Mouse (Mus musculus) MEL (cell line): ENCODE measurements around the gene Optn. TPM values are rescaled to one million over a fixed set of nuclear protein-coding genes. Genes with fewer than 3 reads are reported as not detected.

ENCODE experiments used
- DNase-seq: peaks from one replicate; pipeline ENCODE4 v3.0.0; 2011; ENCODE audit warnings: low read depth, low spot score
- H3K27ac ChIP-seq: 2 replicates; pipeline ENCODE4 v1.5.1; 2012; ENCODE audit warnings: low read depth, mild to moderate bottlenecking, control low read depth, low read length, moderate library complexity; ENCODE audit not compliant: control insufficient read depth
- H3K27me3 ChIP-seq, 2 experiments: fragments of 150-350 bp in 1 of 2; sonication (generic) in 1 of 2; 2 replicates each; pipeline ENCODE4 v1.6.1; 2012; ENCODE audit warnings: low read length in 2 of 2, mild to moderate bottlenecking in 2 of 2, improper control_type of control experiment in 1 of 2, moderate library complexity in 1 of 2; ENCODE audit not compliant: insufficient read depth in 2 of 2, control insufficient read depth in 1 of 2
- H3K36me3 ChIP-seq, 2 experiments: 2 replicates each; pipeline ENCODE4 v1.6.1; 2012 to 2014; ENCODE audit warnings: low read length in 2 of 2, improper control_type of control experiment in 1 of 2, inconsistent platforms in 1 of 2, mild to moderate bottlenecking in 1 of 2; ENCODE audit not compliant: insufficient read depth in 2 of 2, control insufficient read depth in 1 of 2
- H3K4me1 ChIP-seq, 2 experiments: fragments of 150-350 bp in 1 of 2; sonication (generic) in 1 of 2; 2 replicates each; pipeline ENCODE4 v1.6.1; 2012; ENCODE audit warnings: low read length in 2 of 2, improper control_type of control experiment in 1 of 2, mild to moderate bottlenecking in 1 of 2; ENCODE audit not compliant: insufficient read depth in 2 of 2, control insufficient read depth in 1 of 2
- H3K4me3 ChIP-seq, 2 experiments: fragments of 150-350 bp in 1 of 2; sonication (generic) in 1 of 2; 2 replicates each; pipeline ENCODE4 v1.5.1; 2012; ENCODE audit warnings: low read depth in 2 of 2, low read length in 2 of 2, mild to moderate bottlenecking in 2 of 2, moderate library complexity in 2 of 2, control low read depth in 1 of 2, improper control_type of control experiment in 1 of 2; ENCODE audit not compliant: control insufficient read depth in 1 of 2, insufficient read depth in 1 of 2
- H3K79me2 ChIP-seq: 2 replicates; pipeline ENCODE4 v1.6.1; 2012; ENCODE audit warnings: mild to moderate bottlenecking, low read length, moderate library complexity; ENCODE audit not compliant: control insufficient read depth, poor library complexity, insufficient read depth
- H3K9ac ChIP-seq: 2 replicates; pipeline ENCODE4 v1.6.1; 2012; ENCODE audit warnings: low read depth, mild to moderate bottlenecking, control low read depth, low read length, moderate library complexity; ENCODE audit not compliant: control insufficient read depth, poor library complexity, severe bottlenecking
- H3K9me3 ChIP-seq: fragments of 150-350 bp; sonication (generic); replicated peaks from 2 replicates; pipeline ENCODE4 v1.6.1; 2012; ENCODE audit warnings: mild to moderate bottlenecking, low read length, improper control_type of control experiment, moderate library complexity; ENCODE audit not compliant: insufficient read depth
- BHLHE40 ChIP-seq: IDR thresholded peaks from 2 replicates; pipeline ENCODE4 v1.6.1; 2012; ENCODE audit warnings: low read depth, mild to moderate bottlenecking, inconsistent platforms, low read length, improper control_type of control experiment, borderline replicate concordance
- CHD2 ChIP-seq: IDR thresholded peaks from 2 replicates; pipeline ENCODE4 v1.6.1; 2011; ENCODE audit warnings: low read length, improper control_type of control experiment
- CTCF ChIP-seq, 3 experiments: IDR thresholded peaks in 2 of 3; conservative IDR thresholded peaks in 1 of 3; 2 replicates each; pipeline ENCODE4 v1.5.1; 2011 to 2012; ENCODE audit warnings: low read length in 3 of 3, low read depth in 2 of 3, mild to moderate bottlenecking in 2 of 3, improper control_type of control experiment in 1 of 3, inconsistent platforms in 1 of 3, mixed read lengths in 1 of 3, moderate library complexity in 1 of 3; ENCODE audit not compliant: control insufficient read depth in 1 of 3, insufficient read depth in 1 of 3, poor library complexity in 1 of 3, severe bottlenecking in 1 of 3
- ELF1 ChIP-seq: IDR thresholded peaks from 2 replicates; pipeline ENCODE4 v1.6.1; 2014; ENCODE audit warnings: low read depth, mild to moderate bottlenecking, inconsistent platforms, low read length, improper control_type of control experiment, moderate library complexity
- EP300 ChIP-seq, 2 experiments: IDR thresholded peaks; 2 replicates each; pipeline ENCODE4 v1.6.1; 2011; ENCODE audit warnings: improper control_type of control experiment in 2 of 2, low read length in 2 of 2, low read depth in 1 of 2, mild to moderate bottlenecking in 1 of 2
- ETS1 ChIP-seq: IDR thresholded peaks from 2 replicates; pipeline ENCODE4 v1.6.1; 2012; ENCODE audit warnings: low read depth, mild to moderate bottlenecking, inconsistent platforms, low read length, improper control_type of control experiment, moderate library complexity
- GATA1 ChIP-seq: IDR thresholded peaks from 2 replicates; pipeline ENCODE4 v1.6.1; 2011; ENCODE audit warnings: low read depth, low read length, improper control_type of control experiment
- HCFC1 ChIP-seq: IDR thresholded peaks from 2 replicates; pipeline ENCODE4 v1.6.1; 2012; ENCODE audit warnings: low read depth, mild to moderate bottlenecking, inconsistent platforms, low read length, improper control_type of control experiment, moderate library complexity
- KAT2A ChIP-seq: conservative IDR thresholded peaks from 2 replicates; pipeline ENCODE4 v1.6.1; 2012; ENCODE audit warnings: low read depth, low read length, improper control_type of control experiment, inconsistent platforms
- MAFK ChIP-seq: IDR thresholded peaks from 2 replicates; pipeline ENCODE4 v1.6.1; 2011; ENCODE audit warnings: low read depth, mild to moderate bottlenecking, low read length, improper control_type of control experiment, borderline replicate concordance
- MAX ChIP-seq: IDR thresholded peaks from 2 replicates; pipeline ENCODE4 v1.6.1; 2011; ENCODE audit warnings: low read length, improper control_type of control experiment
- MXI1 ChIP-seq: IDR thresholded peaks from 2 replicates; pipeline ENCODE4 v1.6.1; 2011; ENCODE audit warnings: mild to moderate bottlenecking, low read depth, low read length, improper control_type of control experiment
- POLR2A ChIP-seq, 2 experiments: IDR thresholded peaks; 2 replicates each; pipeline ENCODE4 v1.6.1; 2011 to 2012; ENCODE audit warnings: low read length in 2 of 2, mild to moderate bottlenecking in 2 of 2, control low read depth in 1 of 2, improper control_type of control experiment in 1 of 2, low read depth in 1 of 2, moderate library complexity in 1 of 2; ENCODE audit not compliant: control insufficient read depth in 1 of 2, insufficient read depth in 1 of 2, poor library complexity in 1 of 2
- POLR2AphosphoS5 ChIP-seq: IDR thresholded peaks from 2 replicates; pipeline ENCODE4 v1.6.1; 2012; ENCODE audit warnings: low read depth, borderline replicate concordance, mild to moderate bottlenecking, inconsistent platforms, low read length, moderate library complexity, mixed read lengths
- RCOR1 ChIP-seq: IDR thresholded peaks from 2 replicates; pipeline ENCODE4 v1.6.1; 2012; ENCODE audit warnings: low read depth, mild to moderate bottlenecking, inconsistent platforms, low read length, improper control_type of control experiment
- SMC3 ChIP-seq: IDR thresholded peaks from 2 replicates; pipeline ENCODE4 v1.6.1; 2011; ENCODE audit warnings: low read depth, low read length, improper control_type of control experiment
- TAL1 ChIP-seq: IDR thresholded peaks from 2 replicates; pipeline ENCODE4 v1.6.1; 2012; ENCODE audit warnings: mild to moderate bottlenecking, inconsistent platforms, low read length, moderate library complexity, mixed read lengths
- TCF12 ChIP-seq: IDR thresholded peaks from 2 replicates; pipeline ENCODE4 v1.6.1; 2014; ENCODE audit warnings: low read depth, mild to moderate bottlenecking, inconsistent platforms, low read length, improper control_type of control experiment, moderate library complexity
- UBTF ChIP-seq: IDR thresholded peaks from 2 replicates; pipeline ENCODE4 v1.6.1; 2012; ENCODE audit warnings: low read depth, mild to moderate bottlenecking, inconsistent platforms, low read length, improper control_type of control experiment, moderate library complexity, borderline replicate concordance; ENCODE audit not compliant: insufficient read depth
- USF1 ChIP-seq: IDR thresholded peaks from 2 replicates; pipeline ENCODE4 v1.6.1; 2014; ENCODE audit warnings: low read depth, mild to moderate bottlenecking, inconsistent platforms, low read length, improper control_type of control experiment, moderate library complexity
- USF2 ChIP-seq, 2 experiments: IDR thresholded peaks; 2 replicates each; pipeline ENCODE4 v1.6.1; 2011 to 2012; ENCODE audit warnings: improper control_type of control experiment in 2 of 2, low read length in 2 of 2, borderline replicate concordance in 1 of 2, inconsistent platforms in 1 of 2, low read depth in 1 of 2, mild to moderate bottlenecking in 1 of 2; ENCODE audit not compliant: insufficient read depth in 1 of 2
- polyA plus RNA-seq, 2 experiments: library from polyadenylated mRNA; stranded (reverse) in 1 of 2; unstranded in 1 of 2; fragments of >175 nt in 1 of 2; fragments of >200 nt in 1 of 2; gene quantifications; 2 replicates each; pipeline versions ENCODE4 v1.2.1 to v1.2.4; 2012; ENCODE audit warnings: low replicate concordance in 2 of 2, low read depth in 1 of 2; ENCODE audit not compliant: insufficient read length in 2 of 2, insufficient read depth in 1 of 2, missing spikeins in 1 of 2
- total RNA-seq: library from RNA; depleted of rRNA; stranded (reverse); fragments of 300-350 nt; gene quantifications from 2 replicates; pipeline ENCODE4 v1.2.3, GENCODE M21; 2012

The Optn gene
- total and polyA plus RNA-seq, 3 experiments, result 10.9 to 17.0 TPM; not detected in 1

GRCm38 (mm10) chr2:4995646-4996045 is 68.2 kb downstream of the Optn start:
- Histone ChIP-seq H3K4me3 (no peak overlapping the region), H3K4me1 (no peaks in the 10 kb centered on the region), H3K27ac (no peak overlapping the region), H3K27me3 (no peaks in the 10 kb centered on the region), H3K9me3 (no peaks in the 10 kb centered on the region), H3K36me3 (peaks cover 0 to 19% of the 10 kb centered on the region in 2 experiments; a peak in 2 of 4 replicates), H3K9ac (no peak overlapping the region), H3K79me2 (no peaks in the 10 kb centered on the region)
- no peak for DNase-seq
- TF ChIP-seq CHD2 (no peak), POLR2AphosphoS5 (no peak), MXI1 (no peak), MAX (no peak), ETS1 (no peak), KAT2A (no peak), POLR2A (IDR thresholded peaks at IDR 0.05; ENCODE audit: control insufficient read depth in 1 of 2, insufficient read depth in 1 of 2, low read depth in 1 of 2, low read length in 2 of 2, poor library complexity in 1 of 2) (no peak), USF2 (IDR thresholded peaks at IDR 0.05; ENCODE audit: borderline replicate concordance in 1 of 2, insufficient read depth in 1 of 2, low read depth in 1 of 2, low read length in 2 of 2) (no peak), ELF1 (no peak), SMC3 (no peak), BHLHE40 (no peak), USF1 (no peak), EP300 (IDR thresholded peaks at IDR 0.05; ENCODE audit: low read depth in 1 of 2, low read length in 2 of 2) (no peak)

GRCm38 (mm10) chr2:4994436-4994835 is 69.4 kb downstream of the Optn start:
- no peaks in the 10 kb centered on the region for H3K27me3 ChIP-seq
- H3K36me3 ChIP-seq, result peaks cover 0 to 23% of the 10 kb centered on the region in 2 experiments; a peak in 2 of 4 replicates

DNA sequence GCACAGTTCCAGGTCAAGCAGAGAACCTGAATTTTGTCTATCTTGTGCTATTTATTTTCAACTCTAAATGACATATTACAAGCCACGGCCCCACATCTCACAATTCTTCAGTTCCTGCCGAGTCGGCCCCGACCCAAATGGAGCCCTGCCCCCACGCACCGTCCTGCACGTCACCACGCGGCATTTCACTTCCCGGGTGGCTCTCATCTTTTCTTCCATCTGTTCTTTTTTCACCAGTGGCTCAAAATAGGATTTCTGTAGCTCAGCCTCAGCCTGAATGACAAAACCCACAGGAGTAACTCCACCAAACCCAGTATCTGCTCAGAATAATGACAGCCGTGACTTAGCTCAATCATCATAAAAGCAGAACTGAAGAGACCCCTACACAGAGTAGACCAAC is 70.3 kb downstream of the Optn start:
- Histone ChIP-seq H3K9me3 (no peaks in the 10 kb centered on the region), H3K4me1 (no peaks in the 10 kb centered on the region), H3K9ac (no peak overlapping the region), H3K79me2 (no peaks in the 10 kb centered on the region), H3K4me3 (no peak overlapping the region)
- no peak for DNase-seq
- TF ChIP-seq ELF1 (no peak), CHD2 (no peak), MXI1 (no peak), EP300 (IDR thresholded peaks at IDR 0.05; ENCODE audit: low read depth in 1 of 2, low read length in 2 of 2) (no peak), MAFK (no peak), USF2 (IDR thresholded peaks at IDR 0.05; ENCODE audit: borderline replicate concordance in 1 of 2, insufficient read depth in 1 of 2, low read depth in 1 of 2, low read length in 2 of 2) (no peak), RCOR1 (no peak), TCF12 (no peak), CTCF (IDR thresholded peaks at IDR 0.05 in 2 of 3, conservative IDR thresholded peaks at IDR 0.05 in 1 of 3; ENCODE audit: control insufficient read depth in 1 of 3, insufficient read depth in 1 of 3, low read depth in 2 of 3, low read length in 3 of 3, poor library complexity in 1 of 3, severe bottlenecking in 1 of 3) (no peak), BHLHE40 (no peak), TAL1 (no peak), UBTF (no peak), GATA1 (no peak)
- TF ChIP-seq, all 39 proteins: peak for 0
- H3K27me3 ChIP-seq, result no peaks in the 10 kb centered on the region
- H3K27ac ChIP-seq, result no peak overlapping the region
- peaks cover 0 to 21% of the 10 kb centered on the region in 2 experiments; a peak in 2 of 4 replicates for H3K36me3 ChIP-seq

More at GRCm38 (mm10) chr2:4994436-4994835, 69.4 kb downstream of the Optn start:
- Histone ChIP-seq H3K79me2 (no peaks in the 10 kb centered on the region), H3K9ac (no peak overlapping the region), H3K27ac (no peak overlapping the region), H3K4me1 (no peaks in the 10 kb centered on the region), H3K4me3 (no peak overlapping the region), H3K9me3 (no peaks in the 10 kb centered on the region)
- no peak for DNase-seq
- TF ChIP-seq USF1 (no peak), HCFC1 (no peak), EP300 (IDR thresholded peaks at IDR 0.05; ENCODE audit: low read depth in 1 of 2, low read length in 2 of 2) (no peak), ETS1 (no peak), USF2 (IDR thresholded peaks at IDR 0.05; ENCODE audit: borderline replicate concordance in 1 of 2, insufficient read depth in 1 of 2, low read depth in 1 of 2, low read length in 2 of 2) (no peak)
